Mouse (Mus musculus): ENCODE measurements at regions not wholly inside any gene's neighbourhood (a gene's known extent, or its start where the extent isn't known, plus 50 kb on each side); places are given as distances from the start of the nearest gene placed in this dataset.

DNA sequence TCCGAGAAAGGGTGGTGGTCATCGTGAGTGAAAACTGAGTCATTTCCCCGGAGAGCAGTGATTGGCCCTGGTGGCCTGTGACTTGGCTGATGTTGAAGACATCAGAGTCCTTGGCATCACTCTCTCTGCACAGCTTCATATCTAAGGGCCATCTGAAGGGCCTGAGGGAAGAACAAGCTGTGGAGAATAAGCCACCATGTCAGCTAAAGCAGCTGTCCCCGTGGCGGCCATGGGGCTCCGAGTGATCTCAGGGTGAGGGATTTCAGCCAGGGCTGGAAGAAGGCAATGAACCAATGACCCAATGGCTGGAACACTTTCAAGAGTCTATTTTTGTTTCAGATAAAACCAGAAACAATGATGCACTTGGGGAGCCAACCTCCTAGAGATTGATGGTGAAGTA, 62.2 kb downstream of the Ttc32 start:
- Histone ChIP-seq H3K9ac (ENCODE audit: low read depth, low read length) (no peak overlapping the region), H3K27ac (ENCODE audit: low read length) (no peak overlapping the region), H3K27me3 (ENCODE audit: control insufficient read depth, insufficient read depth, low read depth, low read length) (no peaks in the 10 kb centered on the region), H3K36me3 (ENCODE audit: control insufficient read depth, insufficient read depth) (no peaks in the 10 kb centered on the region), H3K9me3 (replicated peaks; ENCODE audit: control insufficient read depth, low read length) (no peaks in the 10 kb centered on the region), H3K4me2 (ENCODE audit: low read depth, low read length) (no peak overlapping the region), H3K4me3 (ENCODE audit: low read depth, low read length) (no peak overlapping the region), H3K4me1 (ENCODE audit: control insufficient read depth, low read depth, low read length) (no peaks in the 10 kb centered on the region)
- 56% methylated on average over 6 of the region's 6 CpGs for WGBS (ENCODE audit: insufficient replicate concordance)
- no peak for ATAC-seq (ENCODE audit: low read depth)

- no peaks in the 10 kb centered on the region for H3K27me3 ChIP-seq (ENCODE audit: control insufficient read depth, insufficient read depth, low read depth, low read length)
- no peaks in the 10 kb centered on the region for H3K9me3 ChIP-seq (replicated peaks; ENCODE audit: control insufficient read depth, low read length)
- no peaks in the 10 kb centered on the region for H3K36me3 ChIP-seq (ENCODE audit: control insufficient read depth, insufficient read depth)
- no peak overlapping the region for H3K4me2 ChIP-seq (ENCODE audit: low read depth, low read length)
- H3K27ac ChIP-seq (ENCODE audit: low read length), result no peak overlapping the region
- no peak overlapping the region for H3K9ac ChIP-seq (ENCODE audit: low read depth, low read length)
- ATAC-seq (ENCODE audit: low read depth), result no peak
- no peak overlapping the region for H3K4me3 ChIP-seq (ENCODE audit: low read depth, low read length)
- H3K4me1 ChIP-seq (ENCODE audit: control insufficient read depth, low read depth, low read length), result no peaks in the 10 kb centered on the region
Measured at GRCm38 (mm10) chr12:9095061-9095460, 65.3 kb downstream of the Ttc32 start.

GRCm38 (mm10) chr12:9106416-9106815, 76.6 kb downstream of the Ttc32 start:
- H3K4me3 ChIP-seq (ENCODE audit: low read depth, low read length), result no peak overlapping the region
- WGBS (ENCODE audit: insufficient replicate concordance), result 36% methylated on average over 3 of the region's 3 CpGs
- no peak overlapping the region for H3K9ac ChIP-seq (ENCODE audit: low read depth, low read length)
- no peaks in the 10 kb centered on the region for H3K9me3 ChIP-seq (replicated peaks; ENCODE audit: control insufficient read depth, low read length)
- no peak overlapping the region for H3K4me2 ChIP-seq (ENCODE audit: low read depth, low read length)
- H3K27ac ChIP-seq (ENCODE audit: low read length), result no peak overlapping the region
- H3K27me3 ChIP-seq (ENCODE audit: control insufficient read depth, insufficient read depth, low read depth, low read length), result no peaks in the 10 kb centered on the region
- ATAC-seq (ENCODE audit: low read depth), result no peak
- no peaks in the 10 kb centered on the region for H3K4me1 ChIP-seq (ENCODE audit: control insufficient read depth, low read depth, low read length)
- no peaks in the 10 kb centered on the region for H3K36me3 ChIP-seq (ENCODE audit: control insufficient read depth, insufficient read depth)

DNA sequence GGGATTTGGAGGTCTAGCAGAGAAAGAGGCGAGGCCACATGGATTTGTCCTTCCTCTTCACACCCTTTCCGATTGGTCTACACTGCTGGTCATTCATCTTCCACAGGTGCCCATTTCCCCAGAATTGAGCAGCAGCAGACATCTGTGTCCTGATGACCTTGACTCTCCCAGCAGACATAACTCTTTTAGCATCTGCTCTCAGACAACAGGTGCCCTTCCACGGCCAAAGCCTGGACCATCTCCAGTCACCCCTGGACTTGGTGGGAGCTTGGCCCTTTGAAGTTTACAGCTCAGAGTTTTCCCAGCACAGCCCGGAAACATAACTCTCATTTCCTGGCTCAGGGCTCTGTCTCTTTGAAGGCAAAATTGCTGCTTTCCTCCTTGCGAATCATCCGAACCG, 80.0 kb downstream of the Ttc32 start:
- Histone ChIP-seq H3K9ac (ENCODE audit: low read depth, low read length) (no peak overlapping the region), H3K27me3 (ENCODE audit: control insufficient read depth, insufficient read depth, low read depth, low read length) (no peaks in the 10 kb centered on the region), H3K4me2 (ENCODE audit: low read depth, low read length) (no peak overlapping the region), H3K27ac (ENCODE audit: low read length) (no peak overlapping the region), H3K4me1 (ENCODE audit: control insufficient read depth, low read depth, low read length) (no peaks in the 10 kb centered on the region), H3K9me3 (replicated peaks; ENCODE audit: control insufficient read depth, low read length) (no peaks in the 10 kb centered on the region), H3K4me3 (ENCODE audit: low read depth, low read length) (no peak overlapping the region), H3K36me3 (ENCODE audit: control insufficient read depth, insufficient read depth) (no peaks in the 10 kb centered on the region)
- WGBS (ENCODE audit: insufficient replicate concordance), result 54% methylated on average over 7 of the region's 7 CpGs
- ATAC-seq (ENCODE audit: low read depth), result no peak

GRCm38 (mm10) chr12:9112161-9112674, 82.4 kb downstream of the Ttc32 start:
- 54% methylated on average over 3 of the region's 3 CpGs for WGBS (ENCODE audit: insufficient replicate concordance)
- no peak overlapping the region for H3K4me2 ChIP-seq (ENCODE audit: low read depth, low read length)

DNA sequence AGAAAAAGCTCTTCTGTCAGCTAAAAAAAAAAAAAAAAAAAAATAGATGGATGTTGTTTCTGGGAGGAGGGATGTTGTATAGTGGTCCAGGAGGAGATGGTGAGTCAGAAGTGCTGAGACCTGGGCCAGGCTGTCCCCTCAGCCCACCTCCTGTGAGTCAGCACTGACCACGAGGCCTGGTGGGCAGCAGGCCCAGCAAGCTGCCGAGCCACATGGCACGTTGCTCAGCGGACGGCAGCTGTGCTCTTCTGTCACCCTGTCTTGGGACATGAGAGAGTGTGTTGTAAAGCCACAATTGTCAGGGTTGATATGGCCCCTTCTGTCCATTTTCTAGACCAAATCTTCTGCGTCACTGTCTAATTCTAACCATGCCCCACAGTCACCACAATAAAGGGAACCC, 83.9 kb downstream of the Ttc32 start:
- Histone ChIP-seq H3K9me3 (replicated peaks; ENCODE audit: control insufficient read depth, low read length) (no peaks in the 10 kb centered on the region), H3K9ac (ENCODE audit: low read depth, low read length) (no peak overlapping the region), H3K4me2 (ENCODE audit: low read depth, low read length) (no peak overlapping the region), H3K27ac (ENCODE audit: low read length) (no peak overlapping the region), H3K36me3 (ENCODE audit: control insufficient read depth, insufficient read depth) (no peaks in the 10 kb centered on the region), H3K4me3 (ENCODE audit: low read depth, low read length) (no peak overlapping the region), H3K4me1 (ENCODE audit: control insufficient read depth, low read depth, low read length) (no peaks in the 10 kb centered on the region), H3K27me3 (ENCODE audit: control insufficient read depth, insufficient read depth, low read depth, low read length) (no peaks in the 10 kb centered on the region)
- WGBS (ENCODE audit: insufficient replicate concordance), result 57% methylated on average over 6 of the region's 6 CpGs
- no peak for ATAC-seq (ENCODE audit: low read depth)

More at GRCm38 (mm10) chr12:9112161-9112674, 82.4 kb downstream of the Ttc32 start:
- no peak overlapping the region for H3K4me3 ChIP-seq (ENCODE audit: low read depth, low read length)
- no peaks in the 10 kb centered on the region for H3K27me3 ChIP-seq (ENCODE audit: control insufficient read depth, insufficient read depth, low read depth, low read length)
- no peak for ATAC-seq (ENCODE audit: low read depth)
- H3K27ac ChIP-seq (ENCODE audit: low read length), result no peak overlapping the region
- H3K9ac ChIP-seq (ENCODE audit: low read depth, low read length), result no peak overlapping the region
- H3K36me3 ChIP-seq (ENCODE audit: control insufficient read depth, insufficient read depth), result no peaks in the 10 kb centered on the region
- H3K4me1 ChIP-seq (ENCODE audit: control insufficient read depth, low read depth, low read length), result no peaks in the 10 kb centered on the region
- H3K9me3 ChIP-seq (replicated peaks; ENCODE audit: control insufficient read depth, low read length), result no peaks in the 10 kb centered on the region

- Histone ChIP-seq H3K36me3 (ENCODE audit: control insufficient read depth, insufficient read depth) (no peaks in the 10 kb centered on the region), H3K4me1 (ENCODE audit: control insufficient read depth, low read depth, low read length) (no peaks in the 10 kb centered on the region), H3K27me3 (ENCODE audit: control insufficient read depth, insufficient read depth, low read depth, low read length) (no peaks in the 10 kb centered on the region), H3K4me3 (ENCODE audit: low read depth, low read length) (no peak overlapping the region), H3K9ac (ENCODE audit: low read depth, low read length) (no peak overlapping the region), H3K27ac (ENCODE audit: low read length) (no peak overlapping the region), H3K4me2 (ENCODE audit: low read depth, low read length) (no peak overlapping the region), H3K9me3 (replicated peaks; ENCODE audit: control insufficient read depth, low read length) (no peaks in the 10 kb centered on the region)
- no peak for ATAC-seq (ENCODE audit: low read depth)
- 57% methylated on average over 1 of the region's 1 CpGs for WGBS (ENCODE audit: insufficient replicate concordance)
Measured at GRCm38 (mm10) chr12:9114061-9114460, 84.3 kb downstream of the Ttc32 start.

- Histone ChIP-seq H3K27me3 (ENCODE audit: control insufficient read depth, insufficient read depth, low read depth, low read length) (no peaks in the 10 kb centered on the region), H3K36me3 (ENCODE audit: control insufficient read depth, insufficient read depth) (no peaks in the 10 kb centered on the region), H3K9me3 (replicated peaks; ENCODE audit: control insufficient read depth, low read length) (no peaks in the 10 kb centered on the region), H3K4me2 (ENCODE audit: low read depth, low read length) (no peak overlapping the region), H3K27ac (ENCODE audit: low read length) (no peak overlapping the region), H3K9ac (ENCODE audit: low read depth, low read length) (no peak overlapping the region), H3K4me3 (ENCODE audit: low read depth, low read length) (no peak overlapping the region), H3K4me1 (ENCODE audit: control insufficient read depth, low read depth, low read length) (no peaks in the 10 kb centered on the region)
- WGBS (ENCODE audit: insufficient replicate concordance), result 49% methylated on average over 2 of the region's 2 CpGs
- no peak for ATAC-seq (ENCODE audit: low read depth)
Measured at GRCm38 (mm10) chr12:9118576-9118975, 88.8 kb downstream of the Ttc32 start.

- no peaks in the 10 kb centered on the region for H3K9me3 ChIP-seq (replicated peaks; ENCODE audit: control insufficient read depth, low read length)
Measured at GRCm38 (mm10) chr12:9127931-9128550, 98.2 kb downstream of the Ttc32 start.

More at GRCm38 (mm10) chr12:9127931-9128550, 98.2 kb downstream of the Ttc32 start:
- Histone ChIP-seq H3K4me1 (ENCODE audit: control insufficient read depth, low read depth, low read length) (no peaks in the 10 kb centered on the region), H3K36me3 (ENCODE audit: control insufficient read depth, insufficient read depth) (no peaks in the 10 kb centered on the region), H3K4me3 (ENCODE audit: low read depth, low read length) (no peak overlapping the region), H3K27ac (ENCODE audit: low read length) (no peak overlapping the region), H3K4me2 (ENCODE audit: low read depth, low read length) (no peak overlapping the region), H3K27me3 (ENCODE audit: control insufficient read depth, insufficient read depth, low read depth, low read length) (no peaks in the 10 kb centered on the region), H3K9ac (ENCODE audit: low read depth, low read length) (no peak overlapping the region)
- WGBS (ENCODE audit: insufficient replicate concordance), result 66% methylated on average over 10 of the region's 10 CpGs
- no peak for ATAC-seq (ENCODE audit: low read depth)

All from liver, embryonic 16.5 days (tissue).